Mouse (Mus musculus) lung, adult 18-20 months (tissue): ENCODE data around the gene Rpl15.
"Not testable (repeated sequence)": the region's sequence is repeated elsewhere in the genome, so short reads cannot be mapped to it uniquely, and the experiment has no call there.

Source experiments
- DNase-seq, 2 experiments: peaks; one replicate each; pipeline ENCODE4 v3.0.0; 2022; ENCODE audit warnings: mixed read lengths in 2 of 2

The Rpl15 gene

DNA sequence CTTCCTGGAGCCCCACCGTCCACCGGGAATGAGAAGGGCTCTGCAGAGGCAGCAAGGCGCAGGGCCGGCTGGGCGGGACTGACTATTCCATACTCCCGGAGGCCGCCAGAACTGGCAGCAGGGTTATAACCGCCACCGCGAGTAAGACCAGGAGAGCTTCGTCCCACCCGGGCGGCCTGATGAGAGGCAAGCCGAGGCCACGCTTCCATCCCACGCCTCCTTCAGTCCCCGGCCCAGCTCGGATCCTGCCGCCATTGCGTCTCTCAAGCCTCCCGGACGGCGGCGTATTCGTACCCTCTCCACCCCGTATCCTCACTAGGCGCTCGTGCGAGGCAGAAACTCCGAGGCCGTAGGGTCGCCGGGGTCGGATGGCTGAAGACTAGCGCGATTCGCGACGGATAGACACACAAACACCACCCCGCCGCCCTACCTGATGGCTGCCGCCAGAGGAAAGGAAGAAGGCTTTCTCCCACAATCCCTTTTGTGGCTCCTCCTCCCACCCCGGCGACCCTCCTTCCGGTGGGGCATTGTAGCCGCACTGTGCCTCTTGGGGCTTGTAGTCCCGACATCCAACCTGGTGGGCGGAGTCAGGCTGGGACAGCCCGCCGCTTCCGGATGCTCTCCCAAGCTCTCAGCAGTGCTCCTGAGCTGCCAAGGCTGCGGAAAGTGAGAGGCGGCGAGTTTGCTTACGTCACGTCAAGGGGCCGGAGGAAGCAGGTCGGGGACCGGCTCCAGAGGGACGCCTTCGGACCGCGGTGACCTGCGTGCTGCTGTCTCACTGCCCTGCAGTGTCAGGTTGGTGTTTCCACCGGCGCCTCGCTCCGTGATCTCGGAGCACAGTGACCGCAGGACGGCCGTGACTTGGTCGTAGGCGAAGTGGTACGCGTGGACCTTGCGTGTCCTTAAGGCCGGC is at the start of gene Rpl15, which contains the start of gene Nkiras1:
Rpl15 (minus strand) TSS at position 863 of the 913 bp plus-strand sequence.
Nkiras1 (plus strand) TSS at position 608 of the 913 bp plus-strand sequence.
- DNase-seq = peak; percentile 100

DNA sequence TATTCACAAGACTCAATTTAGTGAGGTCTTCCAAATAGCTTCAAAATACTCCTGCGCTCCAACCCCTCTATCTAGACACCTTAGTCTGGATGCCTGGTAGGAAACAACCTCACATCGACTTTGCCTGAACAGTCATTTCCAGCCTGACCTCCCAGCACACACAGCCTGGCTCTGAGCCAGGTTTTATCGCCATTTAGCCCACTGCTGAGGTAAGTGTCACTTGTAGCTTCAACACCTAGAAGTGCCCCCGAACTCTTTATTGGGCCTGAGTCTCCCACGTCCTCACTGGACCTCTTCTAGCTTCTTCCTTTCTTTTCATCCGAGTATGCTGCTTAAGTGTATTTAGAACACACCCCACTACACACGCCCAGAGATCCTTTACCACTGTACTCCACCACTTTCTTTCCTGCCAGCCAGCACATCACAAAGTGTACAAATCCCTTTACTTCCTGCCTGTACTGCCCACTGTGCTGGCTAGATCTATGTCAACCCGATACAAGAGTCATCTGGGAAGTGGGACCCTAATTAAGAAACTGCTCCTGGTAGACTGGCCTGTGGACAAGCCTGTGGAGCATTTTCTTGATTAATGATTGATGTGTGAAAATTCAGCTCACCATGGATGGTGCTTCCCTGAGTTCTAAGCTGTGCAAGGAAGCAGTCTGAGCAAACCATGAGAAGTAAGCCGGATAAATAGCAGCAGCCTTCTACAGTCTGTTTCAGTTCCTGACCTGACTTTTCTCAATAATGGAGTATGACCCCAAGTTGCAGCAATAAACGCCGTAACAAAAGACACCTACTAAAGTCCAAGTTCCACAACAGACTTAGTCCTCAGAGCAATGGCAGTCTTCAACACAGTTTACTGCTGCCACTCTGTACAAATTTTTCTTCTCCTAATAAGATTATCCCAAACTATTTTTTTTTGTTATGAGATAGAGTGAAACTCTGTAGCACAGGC is 46.5 kb upstream of the Rpl15 start:
- DNase-seq = no peak

DNA sequence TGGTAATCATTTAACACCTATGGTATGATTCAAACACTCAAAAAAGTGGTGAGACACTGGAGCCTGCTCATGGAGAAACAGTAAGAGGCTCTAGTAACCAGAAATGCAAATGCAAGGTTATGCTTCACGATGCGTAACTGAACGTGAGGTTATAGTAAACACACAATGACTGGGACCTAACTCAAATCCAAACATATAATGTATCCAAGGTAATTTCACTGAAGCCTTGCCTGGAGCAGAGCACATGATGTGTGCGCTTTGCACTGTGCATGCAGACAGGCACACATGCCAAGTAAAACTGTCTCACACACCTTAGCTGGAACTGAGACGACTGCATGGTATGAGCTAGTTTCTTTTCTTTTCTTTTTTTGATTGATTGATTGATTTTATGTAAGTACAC is 33.0 kb upstream of the Rpl15 start:
- DNase-seq = no peak

DNA sequence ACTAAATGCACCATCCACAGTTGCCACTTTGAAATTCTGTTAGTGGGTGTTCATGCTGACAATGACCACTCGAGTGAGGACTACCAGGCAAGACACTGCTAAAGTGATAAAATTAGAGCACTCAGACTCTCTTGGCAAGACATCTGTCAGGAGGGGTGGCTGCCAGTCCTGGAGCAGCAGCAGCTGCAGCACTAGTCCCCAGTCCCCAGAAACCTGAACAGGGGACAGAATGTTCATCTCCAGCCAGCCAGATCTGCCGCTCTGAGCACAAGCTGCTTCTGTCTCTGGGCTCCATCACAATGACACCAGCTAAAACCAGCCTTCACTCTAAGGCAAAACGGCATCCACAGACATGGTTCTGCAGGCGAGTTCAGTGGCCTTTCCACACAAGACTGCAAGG is 32.1 kb upstream of the Rpl15 start:
- no peak for DNase-seq

DNA sequence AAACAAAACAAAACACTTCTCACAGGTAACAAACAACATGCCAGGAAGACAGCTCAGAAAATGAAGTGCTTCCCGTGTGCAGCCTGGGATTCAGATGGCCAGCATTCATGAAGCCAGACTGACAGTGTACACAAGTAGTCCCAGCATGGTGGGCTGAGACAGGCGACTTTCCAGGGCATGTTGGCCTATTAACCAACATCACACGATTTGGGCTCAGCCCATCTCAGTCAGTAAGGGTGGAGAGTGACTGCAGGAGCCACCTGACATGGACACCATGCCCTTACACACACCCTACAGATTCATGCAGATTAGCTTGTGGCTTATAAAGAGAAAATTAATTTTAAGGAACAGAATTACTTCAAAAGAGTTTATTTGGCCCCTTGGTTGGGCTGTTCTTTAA is 31.6 kb upstream of the Rpl15 start:
- no peak for DNase-seq

DNA sequence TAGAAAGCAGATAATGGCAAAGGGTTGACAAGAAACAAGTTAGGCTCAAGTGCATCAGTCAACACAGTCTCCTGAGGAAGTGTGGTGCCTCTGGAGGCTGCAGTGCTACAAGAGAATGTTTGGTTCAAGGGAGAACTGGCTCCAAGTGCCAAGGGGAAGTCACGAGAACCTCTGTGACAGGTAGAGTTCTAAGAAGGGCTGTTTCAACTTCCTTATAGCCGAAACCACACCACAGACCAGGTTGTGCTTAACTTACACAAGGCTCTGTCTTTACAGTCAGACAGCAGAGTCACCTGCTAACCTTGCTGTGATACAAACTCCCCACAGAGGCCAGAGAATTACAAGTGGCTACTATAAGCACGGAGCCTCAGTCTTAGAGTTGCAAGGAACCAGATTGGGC is 30.4 kb upstream of the Rpl15 start:
- DNase-seq = peak; percentile 41 to 48

DNA sequence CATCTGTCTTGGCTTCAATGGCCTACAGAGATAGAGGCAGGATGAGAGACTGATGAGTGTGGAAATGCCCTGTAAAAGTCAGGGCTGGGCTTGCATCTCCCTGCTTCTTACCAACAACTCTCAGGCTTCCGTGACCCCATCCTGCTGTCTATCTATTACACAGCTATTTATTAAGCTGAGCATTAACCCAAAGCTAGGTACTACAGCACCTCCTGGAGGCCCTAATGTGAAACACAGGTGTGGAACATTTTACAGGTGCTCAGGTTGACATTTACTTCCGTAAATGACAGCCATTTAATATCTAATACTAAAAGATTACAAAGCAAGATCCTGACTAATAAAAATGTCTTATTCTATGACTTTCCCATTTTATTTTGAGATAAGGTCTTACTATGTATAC is 29.5 kb upstream of the Rpl15 start:
- DNase-seq = no peak

DNA sequence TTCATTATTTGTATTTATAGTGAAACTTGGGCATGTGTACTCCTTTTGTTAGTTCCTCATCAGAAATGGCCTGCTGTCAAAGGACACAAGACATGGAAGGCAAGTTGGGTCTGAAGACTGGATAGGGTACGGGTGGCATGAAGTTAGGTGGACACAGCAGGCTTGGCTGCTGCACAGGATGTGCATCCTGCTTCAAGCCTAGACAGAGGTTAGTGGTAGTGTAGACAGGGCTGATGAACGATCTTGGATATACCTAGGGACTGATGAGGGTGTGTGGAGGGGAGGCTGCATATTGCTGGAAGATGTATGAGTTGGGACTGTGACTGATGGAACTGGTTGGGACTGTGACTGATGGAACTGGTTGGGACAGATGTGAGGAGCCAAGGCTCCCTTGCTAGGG is 27.7 kb upstream of the Rpl15 start:
- no peak for DNase-seq

DNA sequence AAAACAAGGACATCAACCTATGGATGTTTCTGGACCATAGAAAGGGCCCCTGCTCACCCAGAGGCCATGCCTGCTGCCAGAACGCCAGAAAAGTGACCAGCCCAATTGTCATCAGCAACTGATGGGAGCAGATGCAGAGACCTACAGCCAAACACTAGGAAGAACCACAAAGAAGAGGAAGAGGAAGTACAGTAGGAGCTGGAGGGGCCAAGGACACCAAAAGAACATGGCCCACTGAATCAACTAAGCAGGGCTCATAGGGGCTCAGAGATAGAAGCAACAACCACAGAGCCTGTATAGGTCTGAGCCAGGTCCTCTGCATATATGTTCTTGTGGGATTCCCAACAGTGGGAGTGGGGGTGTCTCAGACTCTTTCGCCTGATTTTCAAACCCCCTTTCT is 26.2 kb upstream of the Rpl15 start:
- no peak for DNase-seq

DNA sequence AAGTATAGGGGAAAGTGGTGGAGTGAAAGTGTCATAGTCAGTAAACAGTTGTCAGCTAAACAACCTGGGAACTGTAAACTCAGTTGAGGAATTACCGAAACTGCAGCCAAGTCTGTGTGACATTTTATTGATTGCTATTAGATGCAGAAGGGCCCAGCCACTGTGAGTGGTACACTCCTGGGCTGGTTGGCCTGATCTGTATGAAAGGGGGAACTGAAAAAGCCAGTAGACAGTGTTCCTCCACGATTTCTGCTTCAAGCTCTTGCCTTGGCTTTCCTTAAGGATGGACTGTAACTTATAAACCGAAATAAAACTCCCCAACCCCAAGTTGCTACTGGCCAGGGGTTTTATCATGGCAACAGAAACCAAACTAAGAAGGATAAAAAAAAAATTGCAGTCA is 21.4 kb upstream of the Rpl15 start:
- DNase-seq = no peak

DNA sequence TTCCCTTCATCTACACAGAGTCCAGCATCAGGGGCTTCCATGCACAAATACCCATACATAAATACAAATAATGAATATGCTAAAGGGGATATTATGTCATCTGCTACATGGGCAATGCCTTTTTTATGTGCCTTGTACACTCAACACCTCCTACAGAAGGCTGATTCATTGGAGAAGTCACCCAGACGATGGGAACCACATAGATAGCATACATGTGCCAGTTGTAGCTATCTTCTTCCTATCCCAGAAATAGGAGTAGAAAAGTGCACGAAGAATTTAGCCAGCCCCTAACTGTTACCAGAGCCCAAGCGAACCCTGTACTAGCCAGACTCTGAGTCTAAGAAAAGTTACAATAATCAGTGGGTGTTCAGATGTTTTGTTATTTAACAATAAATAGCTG is 20.9 kb upstream of the Rpl15 start:
- DNase-seq = no peak

DNA sequence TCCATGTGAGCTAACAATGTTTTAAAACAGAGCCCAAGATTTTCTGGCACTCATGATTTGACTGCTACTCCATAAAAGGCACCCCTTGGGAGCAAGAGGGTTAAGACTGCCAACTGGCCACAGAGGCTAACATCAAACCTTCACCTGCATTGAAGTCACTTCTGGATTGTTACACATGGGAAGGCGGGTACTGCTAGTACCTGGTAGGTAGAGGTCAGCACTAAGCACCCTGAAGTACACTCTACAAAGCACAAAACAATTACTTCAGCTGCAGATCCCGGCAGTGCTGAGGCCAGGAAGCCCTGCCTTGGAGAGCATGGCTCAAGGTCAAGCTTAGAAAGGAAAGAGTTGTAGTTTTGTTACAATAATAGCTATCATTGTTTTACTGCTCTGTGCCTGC is 16.2 kb upstream of the Rpl15 start:
- peak in 1 of 2 experiments; percentile 46 for DNase-seq

DNA sequence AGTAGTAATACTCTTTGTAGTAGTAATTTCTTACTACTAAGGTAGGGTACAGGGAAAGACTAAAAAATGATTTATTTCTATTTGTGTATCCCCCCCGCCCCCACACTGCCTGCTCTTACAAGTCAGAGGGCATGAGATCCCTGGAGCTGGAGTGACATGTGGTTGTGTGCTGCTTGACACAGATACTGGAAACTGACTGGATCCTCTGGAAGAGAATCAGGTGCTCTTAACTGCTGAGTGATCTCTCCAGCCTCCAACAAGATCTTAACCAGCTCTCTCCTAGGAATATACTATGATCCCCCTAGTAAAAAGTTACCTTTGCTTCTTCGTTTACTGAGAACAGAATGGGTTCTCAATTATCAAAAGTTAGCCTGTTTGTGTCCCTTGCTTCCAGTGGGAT is 15.2 kb upstream of the Rpl15 start:
- DNase-seq = no peak

DNA sequence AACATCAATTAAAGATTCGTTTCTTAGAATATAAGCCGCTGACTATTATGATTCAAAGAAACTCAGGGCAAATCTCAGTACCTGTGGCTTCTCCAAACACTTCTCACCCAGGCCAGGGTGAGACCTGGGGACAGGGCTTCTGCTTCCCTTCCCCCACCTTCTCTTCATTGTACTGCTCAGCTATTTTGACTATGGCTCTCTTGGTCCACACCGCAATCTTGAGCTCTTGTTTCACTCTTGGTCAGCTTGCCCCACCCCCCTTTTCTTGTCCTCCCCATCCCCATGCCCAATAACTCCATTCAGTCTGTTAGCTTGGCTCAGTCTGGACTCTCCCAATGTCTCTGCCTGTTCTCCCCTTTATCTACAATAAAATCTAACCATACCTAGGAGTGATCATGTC is 14.3 kb upstream of the Rpl15 start:
- no peak for DNase-seq

DNA sequence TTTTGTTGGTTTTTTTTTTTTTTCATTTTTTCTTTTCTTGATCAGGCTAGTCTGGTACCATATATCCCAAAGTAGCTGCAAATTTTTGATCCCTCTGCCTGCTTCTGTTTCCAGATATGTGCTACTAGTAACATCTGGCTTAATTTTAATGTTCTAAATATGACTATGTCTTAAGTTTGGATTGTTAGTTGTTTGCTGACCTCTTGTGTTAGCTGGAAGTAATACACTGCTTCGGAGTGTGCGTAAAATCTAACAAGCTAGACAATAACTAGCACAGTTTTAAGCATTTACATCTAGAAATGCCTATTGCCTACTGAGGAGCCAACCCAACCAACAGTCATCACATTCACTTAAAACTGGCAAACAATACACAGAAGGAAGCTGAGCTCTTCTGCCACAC is 13.4 kb upstream of the Rpl15 start:
- DNase-seq = no peak

DNA sequence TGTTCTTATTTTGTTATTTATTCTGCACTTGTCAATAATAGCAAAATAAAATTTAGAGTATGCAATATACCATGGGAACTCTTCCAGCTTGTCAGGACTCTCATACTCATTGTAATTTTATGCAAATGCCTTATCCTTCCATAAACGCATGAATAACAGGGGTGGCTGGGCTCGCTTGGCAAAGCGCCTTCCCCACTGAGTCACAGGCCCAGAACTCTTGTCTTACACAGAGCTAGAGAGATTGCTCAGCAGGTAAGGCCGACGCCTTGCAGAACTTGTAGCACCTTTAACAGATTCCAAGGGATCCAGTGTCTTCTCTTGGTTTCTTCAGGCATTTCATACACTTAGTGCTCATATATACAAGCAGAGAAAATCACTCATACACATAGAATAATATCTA is 9.2 kb upstream of the Rpl15 start:
- no peak for DNase-seq

DNA sequence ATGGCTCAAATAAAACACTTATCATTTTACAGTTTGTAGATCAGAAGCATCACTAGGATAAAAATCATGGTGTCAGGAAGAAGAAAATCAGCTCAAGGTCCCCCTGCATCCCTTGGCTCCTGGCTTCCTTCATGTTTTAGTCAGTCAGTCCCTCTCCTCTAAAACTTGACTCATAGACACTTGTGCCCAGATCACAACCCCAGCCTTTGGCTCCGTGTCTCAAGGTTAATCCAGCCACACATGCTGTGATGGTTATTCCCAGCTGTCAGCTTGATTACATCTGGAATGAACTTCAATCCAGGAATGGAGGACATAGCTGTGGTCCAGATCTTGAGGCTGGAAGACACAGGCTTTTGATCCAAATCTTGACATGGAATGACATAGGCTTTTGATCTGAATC is 3.3 kb upstream of the Rpl15 start:
- no peak for DNase-seq

DNA sequence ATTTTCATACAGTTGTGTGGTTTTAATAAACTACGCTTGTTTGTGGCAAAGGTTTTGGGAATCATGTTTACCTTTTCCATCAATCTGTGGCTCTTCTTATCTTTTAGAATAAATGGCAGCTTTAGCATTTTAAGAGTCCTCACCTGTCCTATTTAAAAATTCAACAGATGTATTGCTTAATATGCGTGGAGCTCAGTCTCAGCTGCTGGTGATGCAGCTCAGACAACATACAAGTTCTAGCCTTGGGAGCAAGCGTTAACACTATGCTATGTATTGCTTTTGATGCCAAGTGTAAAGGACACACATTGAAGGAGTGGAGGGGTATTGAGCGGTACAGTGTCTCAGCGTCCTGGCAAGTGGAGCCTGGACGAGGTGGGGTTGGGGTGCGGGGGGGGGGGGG is 475 bp upstream of the Rpl15 start:
- DNase-seq = no peak

DNA sequence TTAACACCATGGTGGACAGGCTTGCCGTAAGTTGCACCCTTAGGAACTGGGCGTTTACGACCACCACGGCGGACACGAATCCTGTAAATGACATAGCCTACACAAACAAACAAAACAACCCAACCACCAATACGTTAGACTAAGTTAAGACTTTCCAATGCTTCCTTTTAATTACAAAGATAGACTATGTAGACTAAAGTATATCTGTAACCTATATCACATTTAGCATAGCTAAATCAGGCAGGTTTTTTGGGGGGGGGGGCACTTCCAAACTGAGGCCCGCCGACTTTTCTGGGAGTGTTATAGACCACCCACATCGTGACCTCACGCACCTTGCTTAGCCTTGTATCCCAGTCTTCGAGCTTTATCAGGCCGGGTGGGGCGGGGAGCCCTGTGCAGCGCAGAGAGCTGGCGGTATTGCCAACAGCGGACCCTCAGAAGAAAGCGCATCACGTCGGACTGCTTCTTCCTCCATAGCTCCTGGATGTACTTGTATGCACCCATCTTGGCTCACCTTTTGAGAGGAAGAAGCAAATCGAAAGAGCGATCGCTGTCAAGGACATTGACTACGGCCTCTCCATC is 1.2 kb downstream of the Rpl15 start:
- DNase-seq = not testable (repeated sequence)

DNA sequence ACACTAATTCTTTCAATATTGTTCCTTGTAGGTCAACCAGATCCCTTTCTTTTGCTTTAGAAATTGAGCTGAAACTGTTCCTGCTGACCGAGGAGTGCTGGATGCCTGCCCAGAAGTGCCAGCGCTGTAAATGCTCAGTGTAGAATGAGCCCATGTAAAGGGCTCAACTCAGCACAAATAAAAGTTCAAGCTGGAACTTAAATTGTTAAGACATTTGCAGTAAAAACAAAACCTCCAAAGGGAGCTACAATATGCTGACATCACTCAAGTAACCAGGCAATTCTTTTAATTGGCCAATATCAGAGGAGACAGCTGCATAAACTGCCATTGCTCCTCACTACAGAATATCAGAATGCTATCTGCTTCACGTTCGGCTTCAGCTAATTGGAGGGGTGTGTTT is 7.8 kb downstream of the Rpl15 start:
- no peak for DNase-seq

DNA sequence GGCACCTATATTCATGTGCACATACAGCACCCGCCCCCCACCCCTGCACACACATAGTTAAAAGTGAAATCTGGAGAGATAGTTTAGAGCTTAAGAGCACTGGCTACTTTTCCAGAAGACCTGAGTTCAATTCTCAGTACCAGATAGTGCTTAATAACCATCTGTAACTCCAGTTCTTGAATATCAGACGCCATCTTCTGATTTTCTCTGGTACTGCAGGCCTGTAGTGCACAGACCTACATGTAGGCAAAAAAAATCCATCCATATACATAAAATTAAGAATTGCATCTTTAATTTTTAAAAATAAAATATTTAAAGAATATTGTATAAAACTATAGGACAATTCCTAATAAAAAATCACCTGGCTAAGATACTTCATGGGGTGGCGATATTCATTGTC is 10.0 kb downstream of the Rpl15 start:
- no peak for DNase-seq

DNA sequence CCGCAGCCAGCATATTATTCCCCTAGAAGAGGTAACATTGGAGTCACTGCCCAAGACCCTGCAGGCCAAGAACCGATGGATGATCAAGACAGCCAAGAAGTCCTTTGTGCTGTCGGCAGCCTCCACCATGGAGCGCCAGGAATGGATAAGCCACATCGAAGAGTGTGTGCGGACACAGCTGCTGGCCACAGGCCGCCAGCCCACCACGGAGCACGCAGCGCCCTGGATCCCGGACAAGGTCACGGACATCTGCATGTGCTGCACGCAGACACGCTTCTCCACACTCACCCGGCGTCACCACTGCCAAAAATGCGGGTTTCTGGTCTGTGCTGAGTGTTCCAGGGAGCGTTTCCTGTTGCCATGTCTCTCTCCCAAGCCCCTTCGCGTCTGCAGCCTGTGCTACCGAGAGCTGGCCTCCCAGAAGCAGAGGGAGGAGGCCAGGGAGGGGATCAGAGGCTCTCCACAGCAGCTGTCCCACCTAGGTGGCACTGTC is 28.5 kb downstream of the Rpl15 start:
- DNase-seq = no peak

DNA sequence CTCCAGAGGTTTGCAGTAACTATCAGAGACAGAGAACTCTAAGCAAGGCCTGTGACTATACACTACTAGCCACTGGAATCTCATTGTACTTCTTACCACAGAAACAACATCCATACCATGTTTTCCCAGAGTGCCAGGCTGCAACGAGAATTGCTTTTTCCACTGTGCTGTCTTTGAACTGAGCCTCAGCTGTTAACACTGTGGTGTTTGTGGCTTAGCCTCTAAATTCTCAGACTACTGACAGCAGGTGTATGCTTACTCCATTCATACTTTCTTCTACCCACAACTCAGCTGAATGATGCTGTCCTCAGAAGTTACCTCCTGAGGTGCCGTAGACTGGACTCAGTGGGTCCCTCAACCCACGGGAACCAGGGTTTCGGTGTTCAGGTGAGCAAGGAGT is 29.4 kb downstream of the Rpl15 start:
- DNase-seq = no peak
